Mouse (Mus musculus): Measurements from ENCODE around the gene Rsph14. TPM values are rescaled to one million over a fixed set of nuclear protein-coding genes. Genes with fewer than 3 reads are reported as not detected.

The Rsph14 gene
- total RNA-seq, 2 experiments from 2014 or later, result 0.34 to 1.00 TPM

- H3K27ac ChIP-seq, result no peak overlapping the region
- TF ChIP-seq CTCF (conservative IDR thresholded peaks at IDR 0.05), result no peak
- no peak for DNase-seq (ENCODE audit: low spot score in 2 of 2)
- no peak overlapping the region for H3K4me3 ChIP-seq
Observed at GRCm38 (mm10) chr10:74975626-74976025, 56.8 kb downstream of the Rsph14 start.

- TF ChIP-seq CTCF (conservative IDR thresholded peaks at IDR 0.05), result peak; percentile 56
- no peak for DNase-seq (ENCODE audit: low spot score in 2 of 2)
- Histone ChIP-seq H3K27ac (no peak overlapping the region), H3K4me3 (no peak overlapping the region)
Observed at GRCm38 (mm10) chr10:74973026-74973425, 59.4 kb downstream of the Rsph14 start.

GRCm38 (mm10) chr10:74969266-74969665, 63.1 kb downstream of the Rsph14 start:
- no peak overlapping the region; the same call in 1 of the 2 replicates for H3K4me3 ChIP-seq
- DNase-seq (ENCODE audit: low spot score in 2 of 2), result no peak

GRCm38 (mm10) chr10:74967651-74968267, 64.6 kb downstream of the Rsph14 start:
- Histone ChIP-seq H3K4me3 (peak overlapping the region; percentile 76), H3K27ac (peak overlapping the region; percentile 92)
- DNase-seq (ENCODE audit: low spot score in 2 of 2), result no peak
- no peak for TF ChIP-seq CTCF (conservative IDR thresholded peaks at IDR 0.05)

More at GRCm38 (mm10) chr10:74969266-74969665, 63.1 kb downstream of the Rsph14 start:
- no peak overlapping the region for H3K27ac ChIP-seq
- no peak for TF ChIP-seq CTCF (conservative IDR thresholded peaks at IDR 0.05)

- peak; percentile 78 for TF ChIP-seq CTCF (conservative IDR thresholded peaks at IDR 0.05)
- H3K27ac ChIP-seq, result peak within 1 kb of the TSS; percentile 92
- peak; percentile 98 to 99 for DNase-seq (ENCODE audit: low spot score in 2 of 2)
- H3K4me3 ChIP-seq, result peak within 1 kb of the TSS; percentile 76
Observed at GRCm38 (mm10) chr10:74966850-74967451, 65.4 kb downstream of the Rsph14 start, which contains the start of gene Gnaz. Gnaz (plus strand) TSS chr10:74967177.

GRCm38 (mm10) chr10:74964380-74964779, 68.0 kb downstream of the Rsph14 start:
- no peak overlapping the region for H3K27ac ChIP-seq
- DNase-seq (ENCODE audit: low spot score in 2 of 2), result no peak
- no peak for TF ChIP-seq CTCF (conservative IDR thresholded peaks at IDR 0.05)
- no peak overlapping the region for H3K4me3 ChIP-seq

- DNase-seq (ENCODE audit: low spot score in 2 of 2), result peak in 1 of 2 experiments; percentile 47
- peak overlapping the region; percentile 54 for H3K27ac ChIP-seq
- no peak for TF ChIP-seq CTCF (conservative IDR thresholded peaks at IDR 0.05)
Observed at GRCm38 (mm10) chr10:74952830-74953443, 79.4 kb downstream of the Rsph14 start.

GRCm38 (mm10) chr10:74940795-74941194, 91.6 kb downstream of the Rsph14 start:
- Histone ChIP-seq H3K27ac (no peak overlapping the region), H3K4me3 (no peak overlapping the region)
- DNase-seq (ENCODE audit: low spot score in 2 of 2), result no peak
- peak; percentile 16; the same call in 1 of the 2 replicates for TF ChIP-seq CTCF (conservative IDR thresholded peaks at IDR 0.05)

More at GRCm38 (mm10) chr10:74952830-74953443, 79.4 kb downstream of the Rsph14 start:
- H3K4me3 ChIP-seq, result no peak overlapping the region

- DNase-seq (ENCODE audit: low spot score in 2 of 2), result no peak
- H3K27ac ChIP-seq, result no peak overlapping the region
- no peak overlapping the region for H3K4me3 ChIP-seq
- TF ChIP-seq CTCF (conservative IDR thresholded peaks at IDR 0.05), result peak; percentile 62
Observed at GRCm38 (mm10) chr10:74939300-74939699, 93.1 kb downstream of the Rsph14 start.

GRCm38 (mm10) chr10:74938410-74938809, 94.0 kb downstream of the Rsph14 start:
- TF ChIP-seq CTCF (conservative IDR thresholded peaks at IDR 0.05), result peak; percentile 52
- H3K4me3 ChIP-seq, result no peak overlapping the region
- DNase-seq (ENCODE audit: low spot score in 2 of 2), result no peak
- H3K27ac ChIP-seq, result no peak overlapping the region

- peak; percentile 86 for TF ChIP-seq CTCF (conservative IDR thresholded peaks at IDR 0.05)
- H3K27ac ChIP-seq, result no peak overlapping the region
- no peak for DNase-seq (ENCODE audit: low spot score in 2 of 2)
- no peak overlapping the region for H3K4me3 ChIP-seq
Observed at GRCm38 (mm10) chr10:74937003-74937790, 95.2 kb downstream of the Rsph14 start.

GRCm38 (mm10) chr10:74935016-74935415, 97.4 kb downstream of the Rsph14 start:
- Histone ChIP-seq H3K27ac (no peak overlapping the region), H3K4me3 (no peak overlapping the region)
- DNase-seq (ENCODE audit: low spot score in 2 of 2), result peak in 1 of 2 experiments; percentile 57
- TF ChIP-seq CTCF (conservative IDR thresholded peaks at IDR 0.05), result peak; percentile 69

- no peak overlapping the region for H3K4me3 ChIP-seq
- DNase-seq (ENCODE audit: low spot score in 2 of 2), result no peak
- TF ChIP-seq CTCF (conservative IDR thresholded peaks at IDR 0.05), result no peak
- H3K27ac ChIP-seq, result no peak overlapping the region
Observed at GRCm38 (mm10) chr10:74934521-74934920, 97.9 kb downstream of the Rsph14 start.
